Mouse (Mus musculus) heart, adult 10 weeks (tissue): ENCODE data around the gene Gm3646. TPM values are rescaled to one million over a fixed set of nuclear protein-coding genes. Genes with fewer than 3 reads are reported as not detected.

Source experiments
- polyA plus RNA-seq: library from polyadenylated mRNA; stranded (reverse); fragments of 350-450 nt; fragmentation: Illumina TruSeq; extraction: RNeasy Lipid Tissue Mini Kit (QIAGEN cat#74804); gene quantifications from one replicate; pipeline ENCODE4 v1.2.3, GENCODE M21; 2014; ENCODE audit warnings: low read depth, low replicate concordance

Gene Gm3646
- polyA plus RNA-seq: 24.0 TPM

DNA sequence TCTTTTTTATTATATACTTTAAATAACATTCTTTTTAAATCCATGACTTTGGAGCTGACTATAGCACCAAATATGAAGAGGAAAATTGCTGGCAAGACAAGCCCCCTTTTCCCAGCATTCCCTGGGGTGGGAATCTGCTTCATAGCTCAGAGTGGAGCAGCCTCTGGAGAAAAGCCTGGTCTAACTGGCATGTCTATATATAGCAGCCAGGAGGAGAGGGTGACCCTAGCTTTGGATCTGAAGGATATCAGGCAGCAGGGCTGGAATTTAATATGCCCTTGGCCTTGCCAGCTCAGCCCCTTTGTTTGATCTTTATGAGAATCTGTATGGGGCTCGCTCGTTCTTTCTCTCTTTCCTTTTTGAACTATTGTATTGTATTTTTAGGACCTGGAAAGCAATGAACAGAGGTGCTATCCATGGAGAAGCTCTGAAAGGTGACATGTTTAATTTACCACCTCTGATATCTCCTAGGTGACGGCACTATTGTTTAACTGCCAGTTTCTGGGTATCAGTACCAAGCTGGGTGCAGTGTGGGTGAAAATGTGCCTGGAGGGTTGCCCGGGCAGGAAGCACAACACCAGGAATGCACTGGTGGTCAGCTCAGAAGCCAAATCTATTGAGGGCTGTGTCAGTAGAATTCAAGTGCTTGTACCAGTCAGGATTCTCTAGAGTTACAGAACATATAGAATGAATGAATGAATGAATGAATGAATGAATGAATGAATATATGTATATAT lies at the start of gene Gm3646:
Gm3646 (minus strand) TSS at position 90 of the 737 bp plus-strand sequence.

Other genes with a start within 250 kb of the Gm3646 start
- gene Rnf149, start 227.9 kb downstream of the Gm3646 start, polyA plus RNA-seq: 9.3 TPM
- not detected for gene Creg2, start 153.9 kb downstream of the Gm3646 start, polyA plus RNA-seq
- gene Rfx8, start 84.3 kb downstream of the Gm3646 start, polyA plus RNA-seq: not detected
- 83.0 TPM for gene Map4k4, start 95.6 kb upstream of the Gm3646 start, polyA plus RNA-seq